Mouse (Mus musculus): ENCODE data around the gene Cand2. TPM values are rescaled to one million over a fixed set of nuclear protein-coding genes. Genes with fewer than 3 reads are reported as not detected.

The Cand2 gene
- polyA plus RNA-seq (2014; fragmentation: Nextera tagmentation; extraction: Ambion mirVana) = 36.9 and 42.6 TPM in 2 replicates

DNA sequence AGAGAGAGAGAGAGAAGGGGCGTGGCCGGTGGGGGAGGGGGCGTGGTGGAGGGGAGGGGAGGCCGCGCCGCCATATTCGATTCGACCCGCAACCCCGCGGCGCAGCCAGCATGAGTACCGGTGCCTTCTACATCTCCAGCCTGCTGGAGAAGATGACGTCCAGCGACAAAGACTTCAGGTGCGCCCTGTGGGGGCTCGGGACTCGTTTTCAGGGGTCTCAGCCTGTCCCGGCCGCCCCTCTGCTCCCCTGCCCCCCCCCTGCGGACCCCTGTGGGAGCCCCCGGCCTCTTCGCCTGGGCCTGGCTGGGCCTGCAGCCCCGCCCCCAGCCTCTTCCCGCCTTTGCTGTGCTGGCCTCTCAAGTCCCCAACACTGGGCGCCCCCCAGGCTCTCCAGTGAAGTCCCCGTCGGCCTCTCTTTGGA, at the start of gene Cand2:
Gene Cand2, plus strand, starts transcription at position 38 of the 421 bp plus-strand sequence.
- peaks cover 17% of the 10 kb centered on the region for H3K4me1 ChIP-seq (ENCODE audit: control insufficient read depth, insufficient read depth, low read length)
- peak within 1 kb of the TSS; percentile 86 for H3K27ac ChIP-seq (replicated peaks; ENCODE audit: low read depth, low read length)
- peak within 1 kb of the TSS; percentile 83 for H3K4me3 ChIP-seq (ENCODE audit: low read depth, low read length)
- H3K27me3 ChIP-seq (replicated peaks; ENCODE audit: control insufficient read depth, insufficient read depth, low read length) = no peaks in the 10 kb centered on the region
- 3% methylated on average over 12 of the region's 28 CpGs for WGBS
- DNase-seq (ENCODE audit: low spot score) (peak; percentile 85), ATAC-seq (ENCODE audit: low read depth) (peak; percentile 85)
- peaks cover 16% of the 10 kb centered on the region for H3K36me3 ChIP-seq (ENCODE audit: control insufficient read depth, insufficient read depth, low read length)
- H3K9me3 ChIP-seq (ENCODE audit: control insufficient read depth, low read length) = no peaks in the 10 kb centered on the region
- H3K9ac ChIP-seq (ENCODE audit: low read depth, low read length) = peak within 1 kb of the TSS; percentile 88
- peak within 1 kb of the TSS; percentile 80 for H3K4me2 ChIP-seq (ENCODE audit: low read depth, low read length)

DNA sequence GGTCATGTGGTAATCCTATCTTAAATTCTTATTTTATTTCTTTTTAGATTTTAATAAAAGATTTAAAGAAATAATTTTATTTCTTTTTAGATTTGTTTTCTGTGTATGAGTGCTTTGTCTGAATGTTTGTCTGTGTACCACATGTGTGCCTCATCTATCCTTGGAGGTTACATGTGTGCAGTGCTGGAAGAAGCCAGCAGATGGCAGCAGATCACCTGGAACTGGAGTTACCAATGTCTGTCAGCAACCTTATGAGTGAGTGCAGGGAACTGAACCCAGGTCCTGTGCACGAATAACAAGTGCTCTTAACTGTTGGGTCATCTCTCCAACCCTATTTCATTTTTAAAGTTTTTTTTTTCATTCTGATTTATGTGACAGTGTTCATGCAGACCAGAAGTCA, 47.2 kb upstream of the Cand2 start:
- no peak overlapping the region for H3K27ac ChIP-seq (replicated peaks; ENCODE audit: low read depth, low read length)
- H3K4me2 ChIP-seq (ENCODE audit: low read depth, low read length) = no peak overlapping the region
- 75% methylated on average over 1 of the region's 1 CpGs for WGBS
- no peaks in the 10 kb centered on the region for H3K27me3 ChIP-seq (replicated peaks; ENCODE audit: control insufficient read depth, insufficient read depth, low read length)
- H3K9ac ChIP-seq (ENCODE audit: low read depth, low read length) = no peak overlapping the region
- ATAC-seq (ENCODE audit: low read depth) (no peak), DNase-seq (ENCODE audit: low spot score) (no peak)
- H3K36me3 ChIP-seq (ENCODE audit: control insufficient read depth, insufficient read depth, low read length) = no peaks in the 10 kb centered on the region
- peaks cover 5% of the 10 kb centered on the region; the same call in 1 of the 2 replicates for H3K9me3 ChIP-seq (ENCODE audit: control insufficient read depth, low read length)
- H3K4me3 ChIP-seq (ENCODE audit: low read depth, low read length) = no peak overlapping the region
- peaks cover 7% of the 10 kb centered on the region; the same call in 1 of the 2 replicates for H3K4me1 ChIP-seq (ENCODE audit: control insufficient read depth, insufficient read depth, low read length)

DNA sequence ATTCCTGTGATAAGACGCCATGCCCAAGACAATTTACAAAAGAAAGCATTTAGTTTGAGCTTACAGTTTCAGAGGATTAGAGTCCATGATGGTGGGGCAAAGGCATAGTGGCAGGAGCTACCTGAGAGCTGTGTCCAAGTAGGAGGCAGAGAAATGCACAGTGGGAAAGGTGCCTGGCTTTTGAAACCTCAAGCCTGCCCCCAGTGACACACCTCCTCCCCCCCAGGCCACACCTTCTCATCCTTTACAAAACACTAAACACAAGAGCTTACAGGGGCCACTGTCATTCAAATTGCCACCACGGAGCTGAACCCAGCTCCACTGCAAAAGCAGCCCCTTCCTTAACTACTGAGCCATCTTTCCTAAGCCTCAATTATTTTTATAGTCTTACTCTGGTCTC, 46.8 kb upstream of the Cand2 start:
- Histone ChIP-seq H3K36me3 (ENCODE audit: control insufficient read depth, insufficient read depth, low read length) (no peaks in the 10 kb centered on the region), H3K4me1 (ENCODE audit: control insufficient read depth, insufficient read depth, low read length) (peaks cover 7% of the 10 kb centered on the region; the same call in 1 of the 2 replicates), H3K4me3 (ENCODE audit: low read depth, low read length) (no peak overlapping the region), H3K27ac (replicated peaks; ENCODE audit: low read depth, low read length) (no peak overlapping the region), H3K9me3 (ENCODE audit: control insufficient read depth, low read length) (peaks cover 5% of the 10 kb centered on the region; the same call in 1 of the 2 replicates), H3K9ac (ENCODE audit: low read depth, low read length) (no peak overlapping the region), H3K27me3 (replicated peaks; ENCODE audit: control insufficient read depth, insufficient read depth, low read length) (no peaks in the 10 kb centered on the region), H3K4me2 (ENCODE audit: low read depth, low read length) (no peak overlapping the region)
- DNase-seq (ENCODE audit: low spot score) = no peak
- ATAC-seq (ENCODE audit: low read depth) = no peak
- 65% methylated on average over 2 of the region's 2 CpGs for WGBS

DNA sequence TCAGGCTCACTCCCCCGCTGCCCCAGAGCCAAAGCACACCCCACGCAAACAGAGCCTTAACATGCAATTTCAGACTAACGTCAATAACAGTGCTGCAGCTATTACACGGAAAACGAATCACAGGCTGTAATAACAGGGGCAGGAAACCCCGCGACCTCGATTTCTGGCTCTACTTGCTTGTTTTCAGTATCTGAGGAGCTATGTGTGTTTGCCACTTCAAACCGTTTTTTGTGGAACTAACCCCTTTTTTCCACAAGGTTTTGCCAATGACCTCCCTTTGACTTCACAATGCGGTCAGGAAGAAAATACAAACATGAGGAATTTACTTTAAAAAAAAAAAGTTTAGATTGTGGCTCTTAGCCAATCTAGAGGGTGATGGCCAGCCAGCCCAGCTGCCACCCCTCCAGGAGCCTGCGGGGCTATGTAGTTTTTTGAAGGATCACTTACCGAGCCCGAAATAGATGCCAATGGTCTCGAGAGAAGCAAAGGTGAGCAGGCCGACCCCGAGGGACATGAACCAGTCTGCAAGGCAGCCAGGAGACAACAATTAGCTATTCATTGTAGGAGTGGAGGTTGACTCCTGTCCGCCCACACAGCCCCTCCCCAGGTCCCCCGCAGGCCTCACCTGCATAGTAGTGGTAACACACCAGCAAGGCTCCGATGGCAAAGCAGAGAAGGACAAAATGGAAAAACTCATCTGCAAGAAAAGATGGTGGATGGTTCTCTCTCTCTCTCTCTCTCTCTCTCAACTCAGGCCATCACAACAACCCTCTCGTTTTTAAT, 43.6 kb upstream of the Cand2 start:
- Histone ChIP-seq H3K27ac (replicated peaks; ENCODE audit: low read depth, low read length) (peak overlapping the region; percentile 70; the same call in 1 of the 2 replicates), H3K4me3 (ENCODE audit: low read depth, low read length) (0 out of 2 replicates have a peak overlapping the region, but pooled peaks have one; percentile 4), H3K9ac (ENCODE audit: low read depth, low read length) (0 out of 2 replicates have a peak overlapping the region, but pooled peaks have one; percentile 6), H3K27me3 (replicated peaks; ENCODE audit: control insufficient read depth, insufficient read depth, low read length) (no peaks in the 10 kb centered on the region), H3K4me1 (ENCODE audit: control insufficient read depth, insufficient read depth, low read length) (peaks cover 7% of the 10 kb centered on the region; the same call in 1 of the 2 replicates), H3K9me3 (ENCODE audit: control insufficient read depth, low read length) (peaks cover 5% of the 10 kb centered on the region; the same call in 1 of the 2 replicates), H3K4me2 (ENCODE audit: low read depth, low read length) (peak overlapping the region; percentile 40), H3K36me3 (ENCODE audit: control insufficient read depth, insufficient read depth, low read length) (no peaks in the 10 kb centered on the region)
- 39% methylated on average over 20 of the region's 20 CpGs for WGBS
- DNase-seq (ENCODE audit: low spot score) (peak; percentile 81), ATAC-seq (ENCODE audit: low read depth) (peak; percentile 67)

DNA sequence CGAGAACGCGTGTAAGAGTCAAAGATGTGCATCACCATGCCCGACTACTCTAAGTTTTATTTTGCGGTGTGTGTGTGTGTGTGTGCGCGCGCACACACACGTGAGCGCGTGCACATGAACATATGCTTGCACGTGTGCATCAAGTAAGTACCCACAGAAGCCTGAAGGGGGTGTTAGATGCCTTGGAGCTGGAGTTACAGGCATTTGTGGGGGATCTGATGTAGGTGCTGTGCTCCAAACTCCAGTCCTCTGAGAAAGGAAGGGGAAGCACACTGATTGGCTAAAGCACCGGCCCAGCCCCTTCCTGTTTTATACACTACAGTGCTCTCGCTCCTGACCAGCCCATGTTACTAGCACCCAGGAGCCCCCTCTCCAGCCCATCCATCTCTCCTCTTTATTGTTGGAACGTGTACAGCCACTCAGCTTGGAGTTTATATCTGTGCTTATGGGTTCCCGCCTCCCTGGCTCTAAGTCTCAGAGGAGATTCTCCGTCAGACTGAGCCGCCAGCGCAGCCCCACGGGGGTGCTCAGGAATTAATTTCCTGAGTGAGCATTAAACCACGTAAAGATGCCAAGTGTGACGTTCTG, 41.9 kb upstream of the Cand2 start:
- H3K27me3 ChIP-seq (replicated peaks; ENCODE audit: control insufficient read depth, insufficient read depth, low read length) = no peaks in the 10 kb centered on the region
- peaks cover 7% of the 10 kb centered on the region; the same call in 1 of the 2 replicates for H3K4me1 ChIP-seq (ENCODE audit: control insufficient read depth, insufficient read depth, low read length)
- no peak overlapping the region for H3K4me2 ChIP-seq (ENCODE audit: low read depth, low read length)
- peaks cover under 1% of the 10 kb centered on the region; the same call in 1 of the 2 replicates for H3K9me3 ChIP-seq (ENCODE audit: control insufficient read depth, low read length)
- no peaks in the 10 kb centered on the region for H3K36me3 ChIP-seq (ENCODE audit: control insufficient read depth, insufficient read depth, low read length)
- no peak overlapping the region for H3K9ac ChIP-seq (ENCODE audit: low read depth, low read length)
- 76% methylated on average over 21 of the region's 22 CpGs for WGBS
- no peak for ATAC-seq (ENCODE audit: low read depth)
- peak; percentile 9 for DNase-seq (ENCODE audit: low spot score)
- H3K4me3 ChIP-seq (ENCODE audit: low read depth, low read length) = no peak overlapping the region
- H3K27ac ChIP-seq (replicated peaks; ENCODE audit: low read depth, low read length) = no peak overlapping the region

DNA sequence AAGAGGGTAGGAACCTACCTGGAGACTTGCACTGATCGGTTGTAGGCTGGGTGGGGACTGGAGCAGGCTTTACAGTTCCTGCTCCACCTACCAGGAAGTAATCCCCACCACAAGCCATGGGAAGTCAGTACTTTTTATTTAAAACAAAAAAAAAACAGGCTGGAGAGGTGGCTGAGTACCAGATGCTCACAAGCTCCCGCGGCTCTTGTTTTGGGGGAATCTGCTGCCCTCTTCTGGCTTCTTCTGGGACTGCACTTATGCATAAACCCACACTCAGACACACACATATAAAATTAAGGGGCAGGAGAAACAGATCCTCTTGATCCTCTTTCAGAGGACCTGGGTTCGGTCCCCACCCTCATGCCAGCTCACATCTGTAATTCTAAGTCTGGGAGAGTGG, 39.4 kb upstream of the Cand2 start:
- H3K9me3 ChIP-seq (ENCODE audit: control insufficient read depth, low read length) = no peaks in the 10 kb centered on the region
- no peak overlapping the region for H3K27ac ChIP-seq (replicated peaks; ENCODE audit: low read depth, low read length)
- H3K36me3 ChIP-seq (ENCODE audit: control insufficient read depth, insufficient read depth, low read length) = no peaks in the 10 kb centered on the region
- ATAC-seq (ENCODE audit: low read depth) = no peak
- 77% methylated on average over 4 of the region's 4 CpGs for WGBS
- DNase-seq (ENCODE audit: low spot score) = no peak
- H3K4me1 ChIP-seq (ENCODE audit: control insufficient read depth, insufficient read depth, low read length) = peaks cover 7% of the 10 kb centered on the region; the same call in 1 of the 2 replicates
- no peak overlapping the region for H3K9ac ChIP-seq (ENCODE audit: low read depth, low read length)
- H3K4me2 ChIP-seq (ENCODE audit: low read depth, low read length) = no peak overlapping the region
- H3K4me3 ChIP-seq (ENCODE audit: low read depth, low read length) = no peak overlapping the region
- H3K27me3 ChIP-seq (replicated peaks; ENCODE audit: control insufficient read depth, insufficient read depth, low read length) = no peaks in the 10 kb centered on the region

DNA sequence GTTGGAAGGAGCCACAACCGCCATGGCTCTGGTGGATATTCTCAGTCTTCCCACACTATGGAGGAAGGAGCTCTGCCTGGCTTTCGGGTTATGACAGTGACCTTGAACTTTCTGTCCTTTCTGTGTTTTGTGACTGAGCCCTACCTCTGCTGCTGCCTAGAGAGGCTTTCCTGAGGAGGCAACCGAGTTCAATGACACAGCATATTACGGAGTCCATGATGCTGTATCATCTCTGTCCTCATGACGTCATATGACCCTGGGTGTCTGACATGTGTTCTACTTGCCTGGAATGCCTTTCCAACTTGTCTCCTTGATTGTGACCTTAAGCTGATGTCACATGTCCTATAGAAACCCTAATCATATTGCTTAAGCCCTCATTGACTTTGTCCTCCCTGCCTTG, 35.3 kb upstream of the Cand2 start:
- Histone ChIP-seq H3K27ac (replicated peaks; ENCODE audit: low read depth, low read length) (no peak overlapping the region), H3K27me3 (replicated peaks; ENCODE audit: control insufficient read depth, insufficient read depth, low read length) (no peaks in the 10 kb centered on the region), H3K9me3 (ENCODE audit: control insufficient read depth, low read length) (no peaks in the 10 kb centered on the region), H3K4me3 (ENCODE audit: low read depth, low read length) (no peak overlapping the region), H3K36me3 (ENCODE audit: control insufficient read depth, insufficient read depth, low read length) (no peaks in the 10 kb centered on the region), H3K4me2 (ENCODE audit: low read depth, low read length) (no peak overlapping the region), H3K4me1 (ENCODE audit: control insufficient read depth, insufficient read depth, low read length) (no peaks in the 10 kb centered on the region), H3K9ac (ENCODE audit: low read depth, low read length) (no peak overlapping the region)
- ATAC-seq (ENCODE audit: low read depth) = no peak
- DNase-seq (ENCODE audit: low spot score) = no peak
- 89% methylated on average over 5 of the region's 5 CpGs for WGBS

DNA sequence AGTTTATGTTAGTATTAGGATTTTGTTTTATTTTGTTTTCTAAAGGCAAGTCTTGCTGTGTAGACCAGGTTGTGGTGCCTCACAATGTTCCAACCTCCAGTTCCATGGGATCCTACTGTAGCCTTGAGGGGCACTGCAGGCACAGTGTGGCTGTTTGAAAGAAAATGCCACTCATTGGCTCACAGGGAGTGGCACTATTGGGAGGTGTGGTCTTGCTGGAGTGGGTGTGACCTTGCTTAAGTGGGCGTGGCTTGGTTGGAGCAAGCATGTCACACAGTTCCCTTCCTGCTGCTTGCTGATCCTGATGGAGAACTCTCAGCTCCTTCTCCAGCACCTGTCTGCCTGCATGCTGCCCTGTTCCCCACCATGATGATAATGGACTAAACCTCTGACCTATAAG, 30.8 kb upstream of the Cand2 start:
- Histone ChIP-seq H3K9ac (ENCODE audit: low read depth, low read length) (no peak overlapping the region), H3K36me3 (ENCODE audit: control insufficient read depth, insufficient read depth, low read length) (no peaks in the 10 kb centered on the region), H3K27ac (replicated peaks; ENCODE audit: low read depth, low read length) (no peak overlapping the region), H3K4me2 (ENCODE audit: low read depth, low read length) (no peak overlapping the region), H3K27me3 (replicated peaks; ENCODE audit: control insufficient read depth, insufficient read depth, low read length) (no peaks in the 10 kb centered on the region), H3K9me3 (ENCODE audit: control insufficient read depth, low read length) (no peaks in the 10 kb centered on the region), H3K4me3 (ENCODE audit: low read depth, low read length) (no peak overlapping the region), H3K4me1 (ENCODE audit: control insufficient read depth, insufficient read depth, low read length) (no peaks in the 10 kb centered on the region)
- DNase-seq (ENCODE audit: low spot score) = no peak
- 0 out of 2 replicates have a peak, but pooled peaks have one; percentile 41 for ATAC-seq (ENCODE audit: low read depth)
- WGBS = 0% methylated on average over 1 of the region's 1 CpGs
